Mouse (Mus musculus): ENCODE measurements around the gene 2310022A10Rik. TPM values are rescaled to one million over a fixed set of nuclear protein-coding genes. Genes with fewer than 3 reads are reported as not detected.
"Not testable (repeated sequence)": the region's sequence is repeated elsewhere in the genome, so short reads cannot be mapped to it uniquely, and the experiment has no call there.

2310022A10Rik gene
- total RNA-seq, 2 experiments from 2014 or later = 6.6 to 18.4 TPM

DNA sequence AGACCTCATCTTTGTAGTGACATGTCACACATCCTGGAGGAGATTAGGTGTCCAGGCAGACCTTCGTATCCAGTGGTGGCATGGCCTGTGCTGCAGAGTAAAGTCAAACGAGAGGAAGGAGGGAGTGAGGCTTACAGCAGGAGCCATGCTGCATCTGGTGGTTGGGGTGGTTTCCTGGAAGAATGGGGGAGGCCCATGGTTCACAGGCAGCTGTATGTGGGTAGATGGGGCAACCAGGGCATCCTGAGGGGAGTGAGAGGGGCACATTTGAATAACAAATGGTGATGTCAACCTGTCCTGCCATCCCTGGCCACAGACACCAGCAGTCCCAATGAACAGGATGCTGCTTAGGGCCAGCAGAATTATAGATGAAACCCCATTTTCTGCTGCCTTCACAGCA, 56.7 kb downstream of the 2310022A10Rik start:
- ATAC-seq (replicated peaks; ENCODE audit: poor library complexity, severe bottlenecking) = peak; percentile 29

DNA sequence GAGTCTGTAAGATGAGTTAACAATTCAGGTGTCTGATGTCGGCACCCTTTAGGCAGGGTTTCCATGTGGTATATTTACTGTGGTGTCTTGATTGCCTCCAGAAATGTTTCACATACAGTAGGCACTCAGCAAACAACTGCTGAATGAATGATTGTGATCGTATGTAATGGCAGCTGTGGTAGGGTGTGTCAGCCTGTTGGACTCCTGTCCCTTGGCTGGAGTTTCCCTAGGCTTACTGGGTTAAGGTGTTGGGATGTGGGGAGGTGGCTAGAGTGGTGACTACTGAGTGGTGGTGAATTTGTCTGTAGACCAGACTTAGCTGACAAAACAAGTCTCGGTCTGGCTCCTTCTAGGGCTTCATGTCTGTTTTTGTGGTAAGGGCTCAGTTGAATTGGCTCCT, 57.3 kb downstream of the 2310022A10Rik start:
- ATAC-seq (replicated peaks; ENCODE audit: poor library complexity, severe bottlenecking) = no peak

DNA sequence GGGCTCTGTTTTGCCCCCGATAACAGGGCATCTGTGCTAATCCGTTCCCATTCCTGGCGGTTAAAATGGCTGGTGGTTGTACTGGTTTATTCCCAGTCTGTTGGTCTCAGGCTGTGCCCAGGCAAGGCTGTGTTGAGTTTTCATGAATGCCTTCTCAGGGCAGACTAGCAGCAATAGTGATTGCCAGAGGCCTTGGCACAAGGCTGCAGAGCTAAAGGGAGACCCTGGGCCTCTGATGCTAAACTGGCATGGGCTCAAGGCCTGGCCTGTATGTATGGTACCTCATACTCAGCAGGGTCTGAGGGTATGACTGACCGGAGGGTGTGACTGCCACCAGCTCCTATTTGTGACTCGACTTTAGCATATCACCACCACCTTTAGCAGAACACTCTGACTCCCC, 57.8 kb downstream of the 2310022A10Rik start:
- ATAC-seq (replicated peaks; ENCODE audit: poor library complexity, severe bottlenecking) = no peak

DNA sequence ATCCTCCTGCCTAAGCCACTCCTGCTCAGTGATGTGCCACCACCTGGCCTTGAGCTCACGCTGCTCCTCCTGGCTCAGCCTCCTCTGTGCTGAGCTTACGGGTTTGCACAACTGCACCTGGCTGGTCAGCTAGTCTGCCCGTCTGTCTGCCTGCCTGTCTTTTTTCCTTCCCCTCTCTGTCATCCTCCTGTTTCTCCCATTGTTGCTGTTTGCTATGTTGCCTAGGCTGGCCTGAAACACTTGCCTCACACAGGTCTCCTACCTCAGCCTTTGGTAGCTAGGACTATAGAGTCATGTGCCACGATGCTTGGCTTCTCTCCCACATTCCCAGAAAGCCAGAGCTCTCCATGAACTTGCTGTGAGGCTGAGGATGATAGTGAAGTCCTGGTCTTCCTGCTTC, 59.9 kb downstream of the 2310022A10Rik start:
- ATAC-seq (replicated peaks; ENCODE audit: poor library complexity, severe bottlenecking) = no peak

DNA sequence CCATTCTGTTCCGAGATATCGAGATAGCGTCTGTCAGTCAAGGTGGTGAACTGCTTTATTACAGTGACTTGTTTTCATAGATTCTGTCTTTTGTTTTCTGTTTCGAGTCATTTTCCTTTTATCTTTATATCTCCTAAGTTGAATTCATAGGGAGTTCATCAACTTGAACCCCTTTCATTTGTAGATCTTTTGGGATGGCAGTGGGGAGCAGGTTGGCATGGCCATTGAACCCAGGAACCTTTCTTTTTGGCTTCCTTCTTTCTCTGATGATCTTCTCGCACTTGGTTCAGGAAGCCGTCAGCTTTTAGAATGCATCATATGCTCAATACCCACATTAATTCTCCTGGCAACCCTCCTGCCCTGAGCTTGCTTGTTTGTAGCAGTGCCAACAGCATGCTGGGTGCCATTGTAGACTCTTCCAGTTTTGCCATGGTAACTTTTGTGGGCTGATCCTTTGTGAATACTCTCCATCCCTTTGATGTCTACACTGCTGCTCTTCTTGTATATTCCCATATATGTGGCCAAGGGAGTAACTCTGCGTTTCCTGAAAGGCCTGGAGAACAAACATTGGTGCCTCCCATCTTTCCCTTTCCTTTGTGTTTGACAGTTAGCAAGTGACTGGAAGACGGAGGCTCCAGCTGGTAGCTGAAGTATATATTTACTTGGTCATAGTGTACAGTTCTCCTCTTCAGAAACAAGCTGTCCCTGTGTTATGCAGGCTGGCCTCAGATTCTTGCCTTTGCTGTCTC, 60.9 kb downstream of the 2310022A10Rik start:
- ATAC-seq (replicated peaks; ENCODE audit: poor library complexity, severe bottlenecking) = no peak

DNA sequence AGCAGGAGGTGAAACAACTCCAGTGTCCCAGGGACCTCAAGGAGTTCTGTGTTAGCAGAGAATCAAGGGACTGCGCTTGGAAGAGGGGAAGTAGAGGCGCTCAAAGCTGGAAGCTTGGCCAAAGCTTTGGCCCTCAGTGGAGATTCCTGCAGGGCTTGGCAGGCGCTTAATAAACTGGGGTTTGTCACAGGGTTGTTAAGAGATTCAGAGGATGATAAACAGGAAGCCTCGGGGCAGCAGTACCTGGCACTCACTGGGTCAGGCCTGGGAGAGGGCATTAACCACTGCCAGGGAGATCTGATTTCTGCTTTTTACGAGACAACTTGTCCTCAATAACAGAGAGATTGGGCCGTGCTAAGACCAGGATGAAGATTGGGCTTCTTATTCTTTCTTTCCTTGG, 68.0 kb downstream of the 2310022A10Rik start:
- no peak for ATAC-seq (replicated peaks; ENCODE audit: poor library complexity, severe bottlenecking)

DNA sequence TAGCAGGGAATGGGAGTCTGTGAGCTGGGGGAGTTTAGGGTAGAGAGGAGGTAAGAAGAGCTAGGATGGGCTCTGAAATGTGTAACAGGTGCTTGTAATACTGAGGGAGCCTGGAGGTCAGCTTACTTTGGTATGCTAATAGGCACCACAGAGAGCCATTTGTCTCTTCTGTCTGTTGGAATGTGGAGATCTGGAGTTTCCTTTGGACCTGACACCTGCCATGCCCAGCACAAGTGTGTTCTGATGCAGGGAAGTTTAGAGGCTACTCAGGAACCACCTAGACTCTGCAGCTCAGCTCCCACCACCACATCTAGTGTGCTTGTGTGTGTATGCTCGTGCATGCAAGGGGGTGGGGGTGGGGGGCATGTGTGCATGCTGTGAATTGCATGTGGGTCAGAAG, 69.2 kb downstream of the 2310022A10Rik start:
- ATAC-seq (replicated peaks; ENCODE audit: poor library complexity, severe bottlenecking) = no peak

DNA sequence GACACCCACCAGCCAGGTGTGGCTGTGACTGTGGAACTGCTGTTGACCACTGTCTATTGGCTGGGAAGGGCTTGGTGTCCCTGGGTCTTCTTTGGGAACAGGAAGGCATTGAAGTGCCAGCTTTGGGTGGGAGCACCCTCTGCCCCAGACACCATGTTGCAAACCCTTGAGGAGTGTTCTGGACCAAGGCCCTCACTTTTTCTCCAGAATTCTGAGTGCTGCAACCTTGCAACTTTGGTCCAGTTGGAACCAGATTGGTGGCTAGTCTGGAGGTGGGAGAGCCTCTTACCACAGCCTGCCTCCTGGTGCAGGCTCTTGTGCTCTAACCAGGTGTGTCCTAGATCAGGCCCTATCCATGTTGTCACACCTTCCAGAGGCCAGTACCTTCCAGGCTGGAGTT, 71.9 kb downstream of the 2310022A10Rik start:
- ATAC-seq (replicated peaks; ENCODE audit: poor library complexity, severe bottlenecking) = no peak

DNA sequence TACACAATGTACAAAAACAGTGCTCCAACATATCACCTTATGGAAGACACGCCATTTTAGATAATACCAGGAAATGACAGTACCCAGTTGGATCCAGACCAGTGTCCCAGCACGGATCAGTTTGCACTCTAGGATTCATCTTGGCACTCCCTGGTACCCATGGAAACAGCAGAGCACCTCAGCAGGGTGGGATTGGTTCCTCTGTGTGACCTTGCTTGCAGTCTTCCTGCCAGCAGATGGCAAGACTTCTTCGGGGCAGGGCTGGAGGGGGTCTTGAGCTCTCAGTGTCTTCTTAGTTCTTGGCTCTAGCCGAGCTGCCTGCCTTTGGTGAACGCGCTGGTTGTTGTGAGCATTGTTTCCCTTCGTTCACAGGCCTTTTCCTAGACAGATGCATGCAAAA, 74.7 kb downstream of the 2310022A10Rik start:
- no peak for ATAC-seq (replicated peaks; ENCODE audit: poor library complexity, severe bottlenecking)

DNA sequence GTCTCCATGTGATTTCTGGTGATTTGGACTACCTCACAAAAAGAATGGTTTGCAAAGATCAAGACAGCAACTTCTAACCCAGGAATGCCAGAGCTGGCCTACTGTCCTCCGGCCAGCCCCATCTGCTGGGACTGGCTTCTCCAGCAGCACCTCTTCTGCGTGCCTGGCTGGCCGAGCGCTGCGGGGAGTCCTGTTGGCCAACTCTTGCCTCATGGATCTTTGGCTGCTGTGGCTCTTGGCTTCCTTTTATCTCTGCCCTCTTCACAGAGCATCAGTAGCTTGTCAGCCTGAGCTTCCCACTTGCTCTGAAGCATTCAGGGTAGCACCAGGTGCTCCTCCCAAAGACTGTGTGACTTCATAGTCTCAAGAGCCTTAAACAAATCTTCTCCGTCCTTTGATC, 75.2 kb downstream of the 2310022A10Rik start:
- no peak for ATAC-seq (replicated peaks; ENCODE audit: poor library complexity, severe bottlenecking)

DNA sequence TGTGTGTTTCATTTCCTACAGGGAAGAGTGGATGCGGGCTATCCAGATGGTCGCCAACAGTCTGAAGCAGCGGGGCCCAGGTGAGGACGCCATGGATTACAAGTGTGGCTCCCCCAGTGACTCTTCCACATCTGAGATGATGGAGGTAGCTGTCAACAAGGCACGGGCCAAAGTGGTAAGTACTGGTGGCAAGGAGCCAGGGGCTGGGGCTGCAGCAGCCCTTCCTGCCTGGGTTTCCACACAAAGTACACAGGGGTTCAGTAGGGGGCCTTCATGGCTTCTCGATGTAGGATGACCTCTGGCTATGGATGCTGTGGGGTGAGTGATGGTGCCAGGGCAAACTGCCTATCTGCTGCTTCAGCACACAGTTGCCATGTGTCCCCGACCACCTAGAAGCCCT, 75.8 kb downstream of the 2310022A10Rik start:
- ATAC-seq (replicated peaks; ENCODE audit: poor library complexity, severe bottlenecking) = not testable (repeated sequence)

DNA sequence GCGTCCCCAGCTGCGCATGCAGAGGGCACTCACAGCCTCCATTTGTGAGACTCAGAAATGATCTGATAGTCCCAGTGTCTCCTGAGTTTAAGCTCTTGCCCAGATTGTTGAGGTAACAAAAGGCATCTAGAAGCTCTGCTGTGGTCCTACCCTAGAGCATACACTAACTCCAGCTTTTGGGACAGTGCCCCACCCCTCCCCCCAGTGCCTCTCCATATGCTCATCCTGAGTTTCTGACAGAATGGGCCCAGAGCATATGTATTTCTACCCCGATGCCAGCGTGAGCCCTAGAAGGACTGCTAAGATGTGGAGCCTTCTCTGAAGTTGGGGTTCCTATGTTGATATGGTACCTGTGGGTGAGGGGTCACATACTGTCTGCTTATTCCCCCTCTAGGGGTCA, 78.4 kb downstream of the 2310022A10Rik start:
- ATAC-seq (replicated peaks; ENCODE audit: poor library complexity, severe bottlenecking) = no peak

Other genes with a start within 250 kb of the 2310022A10Rik start
- gene Ltbp4, start 215.5 kb upstream of the 2310022A10Rik start, total RNA-seq (2014; fragmentation: Nextera tagmentation) = not detected in 2 replicates
- not detected in 2 replicates for gene Ltbp4, start 215.5 kb upstream of the 2310022A10Rik start, total RNA-seq (2017)
- gene Shkbp1, start 197.2 kb upstream of the 2310022A10Rik start, total RNA-seq (2014; fragmentation: Nextera tagmentation) = 23.6 and 31.1 TPM in 2 replicates
- gene Shkbp1, start 197.2 kb upstream of the 2310022A10Rik start, total RNA-seq (2017) = 13.9 and 18.8 TPM in 2 replicates
- gene Gm20479, start 195.8 kb upstream of the 2310022A10Rik start, total RNA-seq (2014; fragmentation: Nextera tagmentation) = not detected in 2 replicates
- 1.5 TPM in 1 of 2 replicates, not detected in the other for gene Gm20479, start 195.8 kb upstream of the 2310022A10Rik start, total RNA-seq (2017)
- 0.19 TPM in 1 of 2 replicates, not detected in the other for gene Sptbn4, start 105.5 kb upstream of the 2310022A10Rik start, total RNA-seq (2014; fragmentation: Nextera tagmentation)
- 0.09 TPM in 1 of 2 replicates, not detected in the other for gene Sptbn4, start 105.5 kb upstream of the 2310022A10Rik start, total RNA-seq (2017)
- 10.4 and 12.2 TPM in 2 replicates for gene Blvrb, start 105.3 kb upstream of the 2310022A10Rik start, total RNA-seq (2014; fragmentation: Nextera tagmentation)
- gene Blvrb, start 105.3 kb upstream of the 2310022A10Rik start, total RNA-seq (2017) = 6.2 and 8.6 TPM in 2 replicates
- gene Sertad3, start 79.5 kb upstream of the 2310022A10Rik start, total RNA-seq (2014; fragmentation: Nextera tagmentation) = 4.6 and 5.3 TPM in 2 replicates
- 5.1 and 7.9 TPM in 2 replicates for gene Sertad3, start 79.5 kb upstream of the 2310022A10Rik start, total RNA-seq (2017)
- gene Sertad1, start 66.3 kb upstream of the 2310022A10Rik start, total RNA-seq (2014; fragmentation: Nextera tagmentation) = 1.9 and 2.2 TPM in 2 replicates
- 3.7 and 8.9 TPM in 2 replicates for gene Sertad1, start 66.3 kb upstream of the 2310022A10Rik start, total RNA-seq (2017)
- gene Prx, start 53.9 kb upstream of the 2310022A10Rik start, total RNA-seq (2014; fragmentation: Nextera tagmentation) = 0.13 and 1.4 TPM in 2 replicates
- 0.52 and 0.62 TPM in 2 replicates for gene Prx, start 53.9 kb upstream of the 2310022A10Rik start, total RNA-seq (2017)
- gene Hipk4, start 30.0 kb upstream of the 2310022A10Rik start, total RNA-seq (2014; fragmentation: Nextera tagmentation) = 1.4 TPM in 1 of 2 replicates, not detected in the other
- 0.05 and 0.09 TPM in 2 replicates for gene Hipk4, start 30.0 kb upstream of the 2310022A10Rik start, total RNA-seq (2017)
- gene Pld3, start within 50 bp of the 2310022A10Rik start, total RNA-seq (2014; fragmentation: Nextera tagmentation) = 3.8 and 10.6 TPM in 2 replicates
- gene Pld3, start within 50 bp of the 2310022A10Rik start, total RNA-seq (2017) = 3.8 and 6.3 TPM in 2 replicates
- 36.1 and 48.5 TPM in 2 replicates for gene Akt2, start 38.3 kb downstream of the 2310022A10Rik start, total RNA-seq (2014; fragmentation: Nextera tagmentation)
- 43.7 and 45.4 TPM in 2 replicates for gene Akt2, start 38.3 kb downstream of the 2310022A10Rik start, total RNA-seq (2017)
- not detected in 2 replicates for gene Ttc9b, start 100.7 kb downstream of the 2310022A10Rik start, total RNA-seq (2014; fragmentation: Nextera tagmentation)
- gene Ttc9b, start 100.7 kb downstream of the 2310022A10Rik start, total RNA-seq (2017) = not detected in 2 replicates
- gene Map3k10, start 121.4 kb downstream of the 2310022A10Rik start, total RNA-seq (2014; fragmentation: Nextera tagmentation) = 3.2 and 3.5 TPM in 2 replicates
- gene Map3k10, start 121.4 kb downstream of the 2310022A10Rik start, total RNA-seq (2017) = 4.9 and 5.0 TPM in 2 replicates
- 0.66 and 1.7 TPM in 2 replicates for gene Zfp607b, start 136.1 kb downstream of the 2310022A10Rik start, total RNA-seq (2014; fragmentation: Nextera tagmentation)
- 0.69 and 7.9 TPM in 2 replicates for gene Zfp607b, start 136.1 kb downstream of the 2310022A10Rik start, total RNA-seq (2017)
- gene Zfp60, start 178.2 kb downstream of the 2310022A10Rik start, total RNA-seq (2014; fragmentation: Nextera tagmentation) = 11.7 and 20.6 TPM in 2 replicates
- 7.0 and 8.9 TPM in 2 replicates for gene Zfp60, start 178.2 kb downstream of the 2310022A10Rik start, total RNA-seq (2017)